Mouse (Mus musculus) kidney, adult 2 months (tissue): ENCODE measurements around the gene Gas2. TPM values are rescaled to one million over a fixed set of nuclear protein-coding genes. Genes with fewer than 3 reads are reported as not detected.

Experiments used
- DNase-seq: peaks from one replicate; pipeline ENCODE4 v3.0.0; 2021
- H3K27ac ChIP-seq: fragments of 200-500 bp; 2 replicates; pipeline ENCODE4 v1.5.1; 2012; ENCODE audit warnings: low read depth, low read length, control low read depth, inconsistent platforms; ENCODE audit not compliant: insufficient read depth
- H3K27me3 ChIP-seq: fragments of 200-500 bp; replicated peaks from 2 replicates; pipeline ENCODE4 v1.6.1; 2012; ENCODE audit warnings: mild to moderate bottlenecking, moderate library complexity, low read length, inconsistent platforms; ENCODE audit not compliant: control insufficient read depth, insufficient read depth
- H3K36me3 ChIP-seq: fragments of 200-500 bp; 2 replicates; pipeline ENCODE4 v1.6.1; 2012; ENCODE audit warnings: mild to moderate bottlenecking, moderate library complexity, low read length, inconsistent platforms; ENCODE audit not compliant: control insufficient read depth, insufficient read depth
- H3K4me1 ChIP-seq: fragments of 200-500 bp; 2 replicates; pipeline ENCODE4 v1.6.1; 2011; ENCODE audit warnings: low read length; ENCODE audit not compliant: control insufficient read depth, insufficient read depth
- H3K4me3 ChIP-seq: fragments of 200-500 bp; 2 replicates; pipeline ENCODE4 v1.5.1; 2011; ENCODE audit warnings: mild to moderate bottlenecking, low read depth, low read length, control low read depth; ENCODE audit not compliant: insufficient read depth
- CTCF ChIP-seq: fragments of 200-500 bp; conservative IDR thresholded peaks from 2 replicates; pipeline ENCODE4 v1.5.1; 2011; ENCODE audit warnings: low read depth, mild to moderate bottlenecking, control low read depth, low read length, moderate library complexity, mixed read lengths; ENCODE audit not compliant: insufficient read depth, insufficient read length
- POLR2A ChIP-seq: fragments of 200-500 bp; IDR thresholded peaks from one replicate; pipeline ENCODE4 v1.6.1; 2011; ENCODE audit warnings: low read depth, low read length, control low read depth
- WGBS: fragments of 180-500 bp; shearing (Covaris S2); methylation state at CpG from one replicate; pipeline ENCODE4 v1.1.7; 2018; 5-methylcytosine and 5-hydroxymethylcytosine counted together
- polyA plus RNA-seq: library from polyadenylated mRNA; depleted of rRNA; stranded (reverse); fragments of >200 nt; gene quantifications from 2 replicates; pipeline ENCODE4 v1.2.3, GENCODE M21; 2012

Gene Gas2
- polyA plus RNA-seq, 1 experiment: 120 TPM

- Histone ChIP-seq H3K36me3 (no peaks in the 10 kb centered on the region), H3K27ac (no peak overlapping the region), H3K27me3 (no peaks in the 10 kb centered on the region), H3K4me3 (no peak overlapping the region), H3K4me1 (peaks cover 3% of the 10 kb centered on the region; the same call in 1 of the 2 replicates)
- WGBS: 57% methylated on average over 2 of the region's 2 CpGs
- DNase-seq: no peak
- TF ChIP-seq POLR2A (no peak), CTCF (no peak)
Observed at GRCm38 (mm10) chr7:51894939-51895338, 33.1 kb downstream of the Gas2 start.

GRCm38 (mm10) chr7:51899066-51899465, 37.3 kb downstream of the Gas2 start:
- no peak overlapping the region for H3K27ac ChIP-seq
- no peaks in the 10 kb centered on the region for H3K4me1 ChIP-seq
- DNase-seq: no peak
- TF ChIP-seq CTCF: no peak
- no peak for TF ChIP-seq POLR2A
- H3K27me3 ChIP-seq: no peaks in the 10 kb centered on the region
- H3K36me3 ChIP-seq: no peaks in the 10 kb centered on the region
- H3K4me3 ChIP-seq: no peak overlapping the region
- WGBS: 48% methylated on average over 6 of the region's 6 CpGs

GRCm38 (mm10) chr7:51913292-51914050, 51.7 kb downstream of the Gas2 start:
- Histone ChIP-seq H3K27ac (peak overlapping the region; percentile 78), H3K4me3 (no peak overlapping the region), H3K27me3 (no peaks in the 10 kb centered on the region), H3K36me3 (no peaks in the 10 kb centered on the region), H3K4me1 (no peaks in the 10 kb centered on the region; the same call in 1 of the 2 replicates)
- WGBS: 72% methylated on average over 3 of the region's 3 CpGs
- TF ChIP-seq POLR2A (no peak), CTCF (no peak)
- DNase-seq: peak; percentile 31

GRCm38 (mm10) chr7:51914132-51914531, 52.3 kb downstream of the Gas2 start:
- H3K27ac ChIP-seq: no peak overlapping the region

GRCm38 (mm10) chr7:51928761-51929519, 67.1 kb downstream of the Gas2 start:
- TF ChIP-seq CTCF (no peak), POLR2A (no peak)
- no peak for DNase-seq
- 56% methylated on average over 10 of the region's 10 CpGs for WGBS

More at GRCm38 (mm10) chr7:51914132-51914531, 52.3 kb downstream of the Gas2 start:
- Histone ChIP-seq H3K36me3 (no peaks in the 10 kb centered on the region), H3K4me3 (no peak overlapping the region), H3K27me3 (no peaks in the 10 kb centered on the region), H3K4me1 (no peaks in the 10 kb centered on the region; the same call in 1 of the 2 replicates)
- WGBS: 50% methylated on average over 2 of the region's 2 CpGs
- TF ChIP-seq CTCF: no peak
- no peak for TF ChIP-seq POLR2A
- DNase-seq: no peak

GRCm38 (mm10) chr7:51931217-51931616, 69.4 kb downstream of the Gas2 start:
- Histone ChIP-seq H3K36me3 (no peaks in the 10 kb centered on the region), H3K27me3 (no peaks in the 10 kb centered on the region), H3K27ac (no peak overlapping the region), H3K4me3 (no peak overlapping the region), H3K4me1 (no peaks in the 10 kb centered on the region)
- WGBS: 64% methylated on average over 4 of the region's 4 CpGs
- DNase-seq: no peak
- TF ChIP-seq CTCF: no peak
- TF ChIP-seq POLR2A: no peak

More at GRCm38 (mm10) chr7:51928761-51929519, 67.1 kb downstream of the Gas2 start:
- Histone ChIP-seq H3K4me3 (no peak overlapping the region), H3K27ac (no peak overlapping the region), H3K4me1 (no peaks in the 10 kb centered on the region), H3K36me3 (no peaks in the 10 kb centered on the region), H3K27me3 (no peaks in the 10 kb centered on the region)

- 87% methylated on average over 1 of the region's 1 CpGs for WGBS
- Histone ChIP-seq H3K27ac (no peak overlapping the region), H3K4me3 (no peak overlapping the region), H3K36me3 (no peaks in the 10 kb centered on the region), H3K4me1 (no peaks in the 10 kb centered on the region), H3K27me3 (no peaks in the 10 kb centered on the region)
- no peak for DNase-seq
- TF ChIP-seq CTCF (no peak), POLR2A (no peak)
Observed at GRCm38 (mm10) chr7:51937337-51937736, 75.5 kb downstream of the Gas2 start.
